Mouse (Mus musculus) brain, adult 2 months (tissue): ENCODE results near the gene Chmp6.

Source experiments
- DNase-seq: peaks from one replicate; pipeline ENCODE4 v3.0.0; 2011; ENCODE audit warnings: low read depth, low spot score

Chmp6 gene

GRCm38 (mm10) chr11:119907711-119908110 lies 5.5 kb upstream of the Chmp6 start:
- DNase-seq, result no peak

DNA sequence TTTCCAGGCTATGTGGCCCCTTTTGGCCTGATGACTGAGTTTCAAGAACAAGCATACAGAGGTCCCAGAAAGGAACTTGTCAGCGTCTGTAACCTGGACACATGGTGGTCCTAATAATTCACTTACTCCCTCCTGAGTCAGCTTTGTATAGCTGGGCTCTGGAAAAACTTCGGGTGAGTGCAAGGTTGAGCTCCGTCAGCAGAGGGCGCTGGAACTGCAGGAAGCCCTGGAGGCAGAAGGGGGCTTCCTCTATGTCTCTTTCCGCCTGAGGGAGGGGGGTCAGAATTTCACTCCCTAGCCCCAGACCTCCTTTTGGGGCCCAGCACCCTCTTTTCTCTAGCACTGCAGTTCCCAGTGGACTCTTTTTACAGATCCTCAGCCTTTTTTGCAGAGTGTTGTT lies 3.8 kb upstream of the Chmp6 start:
- peak; percentile 80 for DNase-seq

DNA sequence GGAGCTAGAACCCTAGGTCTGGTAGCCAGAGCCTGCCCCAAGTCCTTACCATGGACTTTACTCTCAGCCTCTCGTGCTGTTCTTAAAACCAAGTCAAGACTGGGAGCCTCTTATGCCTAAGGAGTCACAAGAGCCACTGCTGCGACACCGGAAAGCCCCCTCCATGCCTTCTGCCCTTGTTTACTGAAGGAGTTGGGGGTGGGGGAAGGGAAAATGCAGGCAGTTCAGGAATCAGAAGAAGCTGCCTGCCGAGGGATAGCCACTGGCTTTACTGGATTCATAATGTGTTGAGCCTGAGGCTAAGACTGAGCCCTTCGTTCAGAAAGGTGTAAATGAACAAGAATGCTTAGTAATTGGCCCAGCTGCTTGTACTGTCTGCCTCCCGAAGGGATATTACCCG lies 396 bp upstream of the Chmp6 start:
- DNase-seq, result no peak

GRCm38 (mm10) chr11:119913935-119914314 lies 684 bp downstream of the Chmp6 start:
- no peak for DNase-seq

- DNase-seq, result no peak
These were observed 1.1 kb downstream of the Chmp6 start for GRCm38 (mm10) chr11:119914381-119914780.

GRCm38 (mm10) chr11:119915666-119916065 lies 2.4 kb downstream of the Chmp6 start:
- no peak for DNase-seq

- DNase-seq, result no peak
These were observed 3.0 kb downstream of the Chmp6 start for GRCm38 (mm10) chr11:119916102-119916790.

- DNase-seq, result no peak
These were observed 3.7 kb downstream of the Chmp6 start for GRCm38 (mm10) chr11:119916834-119917469.

DNA sequence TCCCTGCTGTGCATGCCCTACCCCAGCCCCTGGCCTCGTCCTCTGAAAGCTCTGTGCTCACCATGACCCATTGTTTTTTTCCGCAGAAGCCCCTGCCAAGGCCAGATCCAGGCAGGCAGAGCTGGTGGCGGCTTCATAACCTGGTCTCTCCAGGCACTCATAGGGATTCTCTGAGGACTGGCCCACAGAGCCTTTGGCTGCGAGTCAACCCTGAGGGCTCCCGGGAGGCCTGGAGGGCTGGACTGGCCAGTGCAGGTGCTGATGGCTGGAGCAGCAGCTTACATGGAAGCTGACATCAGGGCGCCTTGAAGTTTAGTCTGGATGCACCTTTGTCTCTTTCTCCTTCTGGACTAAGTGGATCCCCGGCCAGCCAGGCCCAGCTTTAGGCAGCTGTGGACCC lies 5.3 kb downstream of the Chmp6 start:
- DNase-seq, result no peak

- DNase-seq, result no peak
These were observed 6.2 kb downstream of the Chmp6 start for GRCm38 (mm10) chr11:119919432-119919831.

DNA sequence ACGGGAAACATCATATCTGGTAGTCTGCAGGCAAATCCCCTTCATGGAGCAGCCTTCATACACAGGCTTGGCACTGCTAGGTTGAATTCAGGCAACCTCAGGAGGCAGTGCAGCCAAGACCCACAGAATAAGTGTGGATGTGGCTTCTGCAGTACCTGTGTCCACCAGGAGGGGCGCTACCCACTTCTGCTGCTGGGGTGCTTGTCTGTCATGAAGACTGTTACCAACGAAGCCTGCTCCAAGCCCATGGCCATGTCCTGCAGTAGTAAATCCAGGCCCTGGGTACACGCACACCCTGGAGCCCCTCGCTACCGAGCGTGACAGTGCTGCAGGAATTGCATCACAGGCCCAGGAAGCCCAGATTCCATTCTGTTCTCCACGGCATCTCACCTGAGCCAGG lies 6.7 kb downstream of the Chmp6 start:
- DNase-seq, result peak; percentile 77

DNA sequence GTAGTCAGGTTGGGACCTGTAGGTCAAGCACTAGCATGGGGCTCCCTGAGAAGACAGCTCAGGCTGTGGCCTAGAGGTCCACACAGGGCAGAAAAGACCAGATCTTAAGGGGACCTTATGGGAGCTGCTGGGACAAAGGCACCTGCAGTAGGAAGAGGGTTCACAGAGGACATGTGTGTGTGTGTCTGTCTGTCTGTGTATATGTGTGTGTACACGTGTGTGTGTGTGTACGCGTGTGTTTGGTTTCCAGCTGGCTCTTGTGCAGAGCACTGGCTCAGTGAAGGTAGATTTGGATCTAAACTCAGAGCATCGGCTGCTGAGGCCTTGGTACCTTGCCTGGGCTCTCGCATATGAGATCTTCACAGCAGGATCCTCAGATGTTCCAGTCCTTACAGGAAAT lies 7.4 kb downstream of the Chmp6 start:
- no peak for DNase-seq

DNA sequence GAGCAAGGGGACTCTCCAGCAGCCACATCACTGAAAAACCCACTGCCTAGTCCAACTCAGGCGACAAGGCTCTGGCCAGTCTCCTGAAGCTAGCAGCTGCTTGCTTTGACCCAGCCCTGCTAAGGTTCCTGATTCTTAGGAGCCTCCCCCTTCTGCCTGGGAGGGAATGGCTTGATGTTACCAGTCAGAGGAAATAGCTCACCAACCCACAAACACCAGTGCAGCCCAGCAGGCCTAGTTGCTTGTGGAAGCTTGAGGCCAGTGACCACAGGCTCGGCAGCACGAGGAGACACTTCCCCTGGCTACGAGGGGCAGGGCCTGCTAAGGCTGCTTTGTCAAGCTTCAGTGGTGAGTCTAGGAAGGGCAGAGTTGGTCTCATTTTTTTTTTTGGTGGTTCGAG lies 11.9 kb downstream of the Chmp6 start:
- peak; percentile 64 for DNase-seq

GRCm38 (mm10) chr11:119926762-119927161 lies 13.5 kb downstream of the Chmp6 start:
- DNase-seq, result peak; percentile 71

DNA sequence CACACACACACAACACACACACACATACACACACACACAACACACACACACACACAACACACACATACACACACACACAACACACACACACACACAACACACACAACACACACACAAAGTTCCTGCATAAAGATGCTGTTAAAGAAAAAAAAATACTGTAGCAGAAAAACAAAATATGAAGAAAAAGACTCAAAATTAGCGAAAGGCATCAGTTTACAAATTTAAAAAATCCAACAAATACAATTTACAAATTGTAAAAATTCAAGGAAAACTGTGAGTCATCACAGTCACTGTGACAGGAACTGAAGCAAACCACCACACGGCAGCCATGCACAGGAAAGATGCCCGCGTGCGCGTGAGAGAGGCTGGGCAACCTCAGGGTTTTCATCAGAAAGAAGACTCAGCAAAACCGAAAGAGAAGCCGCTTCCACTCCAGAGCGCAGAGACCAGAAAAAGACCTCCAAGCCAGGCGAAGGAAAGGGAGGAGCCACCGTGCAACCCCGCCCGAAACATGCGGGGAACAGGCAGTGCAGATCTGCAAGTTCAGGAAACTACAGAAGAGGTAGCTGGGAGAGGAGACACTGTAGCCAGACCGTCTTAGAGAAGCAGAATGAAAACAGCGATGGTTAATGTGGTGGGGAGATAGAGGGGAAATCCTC lies 14.9 kb downstream of the Chmp6 start:
- peak; percentile 69 for DNase-seq

- no peak for DNase-seq
These were observed 16.5 kb downstream of the Chmp6 start for GRCm38 (mm10) chr11:119929603-119930265.

DNA sequence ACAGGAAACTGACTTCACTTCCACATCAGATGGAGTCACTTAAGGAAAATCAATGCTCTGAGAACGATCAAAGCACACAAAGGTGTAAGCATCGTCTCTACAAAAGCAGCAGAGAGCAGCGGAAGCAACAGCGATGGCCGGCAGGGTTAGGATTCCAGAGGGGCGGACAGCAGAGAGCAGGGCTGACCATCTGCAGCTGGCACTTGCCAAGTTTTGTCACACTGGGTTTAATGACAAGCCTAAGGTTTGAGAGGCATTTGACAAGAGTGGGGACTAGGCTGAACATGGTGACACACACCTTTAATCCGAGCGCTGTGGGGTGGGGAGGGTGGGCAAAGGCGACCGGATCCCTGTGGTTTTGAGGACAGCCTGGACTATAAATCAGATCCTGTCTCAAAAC lies 18.6 kb downstream of the Chmp6 start:
- DNase-seq, result no peak

GRCm38 (mm10) chr11:119933142-119933541 lies 19.9 kb downstream of the Chmp6 start:
- no peak for DNase-seq

- no peak for DNase-seq
These were observed 20.8 kb downstream of the Chmp6 start for GRCm38 (mm10) chr11:119933819-119934583.

DNA sequence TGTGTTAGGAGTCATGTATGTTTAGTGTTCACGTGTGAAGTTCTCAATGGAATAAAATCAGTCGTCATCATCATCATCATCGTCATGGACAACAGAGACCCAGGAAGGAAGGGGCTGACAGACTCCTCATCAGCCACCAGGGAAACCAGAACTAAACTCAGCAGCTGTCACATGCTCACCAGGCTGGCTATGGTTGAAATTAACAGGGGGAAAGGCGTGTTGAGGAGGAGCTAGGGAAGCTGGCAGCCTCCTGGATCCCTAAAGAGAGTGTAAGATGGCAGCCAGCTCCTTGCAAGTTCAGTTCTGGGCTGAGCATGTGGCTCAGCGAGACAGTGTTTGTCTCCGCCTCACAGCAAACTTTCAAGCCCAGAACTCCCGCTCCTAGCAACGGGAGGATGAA lies 21.5 kb downstream of the Chmp6 start:
- DNase-seq, result peak; percentile 73

DNA sequence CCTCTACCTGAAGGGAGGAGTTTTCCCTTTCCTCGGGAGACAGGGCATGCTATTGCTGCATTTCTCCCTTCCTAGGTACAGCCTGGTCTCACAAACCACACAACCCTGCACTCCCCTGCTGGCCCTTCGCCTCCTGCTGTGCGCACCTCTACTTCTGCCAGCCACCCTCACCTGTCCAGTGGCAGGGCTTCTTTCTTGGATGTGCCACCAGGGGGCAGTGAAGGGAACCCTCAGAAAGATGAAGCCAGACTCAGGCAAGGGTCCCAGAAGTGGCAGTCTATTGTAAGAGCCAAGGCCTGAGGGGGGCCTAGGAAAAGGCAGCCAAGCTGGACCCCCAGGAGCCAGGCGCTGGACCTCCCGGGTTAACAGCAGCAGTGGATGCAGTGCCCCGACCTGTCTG lies 22.2 kb downstream of the Chmp6 start:
- DNase-seq, result peak; percentile 77

- DNase-seq, result no peak
These were observed 23.2 kb downstream of the Chmp6 start for GRCm38 (mm10) chr11:119936456-119936855.
